Mouse (Mus musculus) hindbrain, postnatal 0 days (tissue): Measurements from ENCODE around the gene Acox1. TPM values are rescaled to one million over a fixed set of nuclear protein-coding genes. Genes with fewer than 3 reads are reported as not detected.

Experiments used
- ATAC-seq: fragments of 200-750 bp; cut with Nextera tagmentation; 2 replicates; pipeline ENCODE4 v1.8.0; 2017; ENCODE audit warnings: mild to moderate bottlenecking, moderate TSS enrichment, moderate library complexity
- DNase-seq: peaks from one replicate; pipeline ENCODE4 v3.0.0-alpha.2; 2015; ENCODE audit warnings: low spot score
- H3K27ac ChIP-seq: fragments of 300-500 bp; sonication (generic); 2 replicates; pipeline ENCODE4 v1.5.1; 2014; ENCODE audit warnings: mild to moderate bottlenecking
- H3K27me3 ChIP-seq: fragments of 300-500 bp; sonication (generic); 2 replicates; pipeline ENCODE4 v1.6.1; 2014; ENCODE audit warnings: low read length, mixed read lengths; ENCODE audit not compliant: insufficient read depth
- H3K36me3 ChIP-seq: fragments of 300-500 bp; sonication (generic); 2 replicates; pipeline ENCODE4 v1.6.1; 2014; ENCODE audit warnings: low read length, mixed read lengths; ENCODE audit not compliant: insufficient read depth
- H3K4me1 ChIP-seq: fragments of 300-500 bp; sonication (generic); 2 replicates; pipeline ENCODE4 v1.6.1; 2014; ENCODE audit warnings: antibody characterized with exemption, low read length, mixed read lengths; ENCODE audit not compliant: insufficient read depth
- H3K4me2 ChIP-seq: fragments of 300-500 bp; sonication (generic); 2 replicates; pipeline ENCODE4 v1.6.1; 2014; ENCODE audit warnings: low read depth, mild to moderate bottlenecking, low read length, moderate library complexity, mixed read lengths
- H3K4me3 ChIP-seq: fragments of 300-500 bp; sonication (generic); 2 replicates; pipeline ENCODE4 v1.5.1; 2014; ENCODE audit warnings: low read length
- H3K9ac ChIP-seq: fragments of 300-500 bp; sonication (generic); replicated peaks from 2 replicates; pipeline ENCODE4 v1.6.1; 2014; ENCODE audit warnings: mild to moderate bottlenecking, low read length, moderate library complexity, mixed read lengths
- H3K9me3 ChIP-seq: fragments of 300-500 bp; sonication (generic); 2 replicates; pipeline ENCODE4 v1.6.1; 2016; ENCODE audit warnings: low read length, mixed read lengths
- CTCF ChIP-seq: IDR thresholded peaks from 2 replicates; pipeline ENCODE4 v1.5.1; 2016; ENCODE audit warnings: antibody characterized with exemption, control low read depth, low read depth
- WGBS: fragments of 180-500 bp; shearing (Covaris S2); extraction: QIAGEN DNeasy Blood & Tissue Kit; methylation state at CpG from one replicate; pipeline ENCODE4 v1.1.7; 2014; 5-methylcytosine and 5-hydroxymethylcytosine counted together
- polyA plus RNA-seq: library from polyadenylated mRNA; unstranded; fragments of >200 nt; fragmentation: Nextera tagmentation; extraction: Ambion mirVana; gene quantifications from 2 replicates; pipeline ENCODE4 v1.2.1, GENCODE M21; 2015
- total RNA-seq: library from RNA; depleted of rRNA; stranded (reverse); fragments of >200 nt; gene quantifications from 2 replicates; pipeline ENCODE4 v1.2.3, GENCODE M21; 2014

Gene Acox1
- total and polyA plus RNA-seq, 2 experiments from 2014 or later, result 65.0 to 112 TPM

GRCm38 (mm10) chr11:116215181-116215580, 16.3 kb upstream of the Acox1 start:
- 81% methylated on average over 7 of the region's 7 CpGs for WGBS

GRCm38 (mm10) chr11:116213877-116214510, 15.1 kb upstream of the Acox1 start:
- DNase-seq, result no peak
- 93% methylated on average over 13 of the region's 13 CpGs for WGBS

More at GRCm38 (mm10) chr11:116215181-116215580, 16.3 kb upstream of the Acox1 start:
- ATAC-seq, result no peak
- H3K27ac ChIP-seq, result no peak overlapping the region
- peak; percentile 31 for DNase-seq
- peaks cover 5% of the 10 kb centered on the region; the same call in 1 of the 2 replicates for H3K4me1 ChIP-seq
- peak; percentile 60 for TF ChIP-seq CTCF
- H3K27me3 ChIP-seq, result no peaks in the 10 kb centered on the region
- no peak overlapping the region for H3K4me2 ChIP-seq
- H3K4me3 ChIP-seq, result no peak overlapping the region
- no peaks in the 10 kb centered on the region for H3K9me3 ChIP-seq
- H3K9ac ChIP-seq, result no peak overlapping the region
- H3K36me3 ChIP-seq, result no peaks in the 10 kb centered on the region

GRCm38 (mm10) chr11:116212847-116213246, 14.0 kb upstream of the Acox1 start:
- DNase-seq (no peak), ATAC-seq (no peak)
- Histone ChIP-seq H3K4me2 (no peak overlapping the region), H3K9ac (no peak overlapping the region), H3K27me3 (no peaks in the 10 kb centered on the region), H3K27ac (no peak overlapping the region), H3K4me1 (no peaks in the 10 kb centered on the region), H3K4me3 (no peak overlapping the region), H3K9me3 (no peaks in the 10 kb centered on the region), H3K36me3 (no peaks in the 10 kb centered on the region)
- no peak for TF ChIP-seq CTCF
- 92% methylated on average over 6 of the region's 6 CpGs for WGBS

More at GRCm38 (mm10) chr11:116213877-116214510, 15.1 kb upstream of the Acox1 start:
- H3K9me3 ChIP-seq, result no peaks in the 10 kb centered on the region
- no peak overlapping the region for H3K27ac ChIP-seq
- H3K36me3 ChIP-seq, result no peaks in the 10 kb centered on the region
- no peak for TF ChIP-seq CTCF
- H3K4me3 ChIP-seq, result no peak overlapping the region
- no peak for ATAC-seq
- no peak overlapping the region for H3K9ac ChIP-seq
- no peaks in the 10 kb centered on the region for H3K27me3 ChIP-seq
- H3K4me1 ChIP-seq, result no peaks in the 10 kb centered on the region
- no peak overlapping the region for H3K4me2 ChIP-seq

- Histone ChIP-seq H3K9ac (no peak overlapping the region), H3K9me3 (no peaks in the 10 kb centered on the region), H3K27ac (no peak overlapping the region), H3K4me1 (no peaks in the 10 kb centered on the region), H3K36me3 (peaks cover 6% of the 10 kb centered on the region; the same call in 1 of the 2 replicates), H3K4me3 (no peak overlapping the region), H3K4me2 (no peak overlapping the region), H3K27me3 (no peaks in the 10 kb centered on the region)
- TF ChIP-seq CTCF, result no peak
- DNase-seq (no peak), ATAC-seq (no peak)
- 80% methylated on average over 5 of the region's 5 CpGs for WGBS
These were observed 11.9 kb upstream of the Acox1 start for GRCm38 (mm10) chr11:116210696-116211095.

- no peak for TF ChIP-seq CTCF
- no peak for ATAC-seq
- Histone ChIP-seq H3K27me3 (no peaks in the 10 kb centered on the region), H3K4me3 (no peak overlapping the region), H3K9ac (no peak overlapping the region), H3K36me3 (peaks cover 6% of the 10 kb centered on the region; the same call in 1 of the 2 replicates), H3K4me1 (no peaks in the 10 kb centered on the region), H3K4me2 (no peak overlapping the region), H3K9me3 (no peaks in the 10 kb centered on the region), H3K27ac (no peak overlapping the region)
- 78% methylated on average over 8 of the region's 8 CpGs for WGBS
- no peak for DNase-seq
These were observed 10.4 kb upstream of the Acox1 start for GRCm38 (mm10) chr11:116209257-116209656.

- ATAC-seq, result no peak
- Histone ChIP-seq H3K4me3 (no peak overlapping the region), H3K27me3 (no peaks in the 10 kb centered on the region), H3K36me3 (peaks cover 6% of the 10 kb centered on the region; the same call in 1 of the 2 replicates), H3K27ac (no peak overlapping the region), H3K9me3 (no peaks in the 10 kb centered on the region), H3K4me2 (no peak overlapping the region), H3K4me1 (no peaks in the 10 kb centered on the region), H3K9ac (no peak overlapping the region)
- DNase-seq, result no peak
- 90% methylated on average over 3 of the region's 3 CpGs for WGBS
- TF ChIP-seq CTCF, result no peak
These were observed 9.8 kb upstream of the Acox1 start for GRCm38 (mm10) chr11:116208660-116209059.

- H3K27ac ChIP-seq, result no peak overlapping the region
- no peak for ATAC-seq
- H3K4me3 ChIP-seq, result no peak overlapping the region
- no peak overlapping the region for H3K4me2 ChIP-seq
- no peaks in the 10 kb centered on the region for H3K27me3 ChIP-seq
- no peaks in the 10 kb centered on the region for H3K4me1 ChIP-seq
- no peaks in the 10 kb centered on the region for H3K9me3 ChIP-seq
- TF ChIP-seq CTCF, result no peak
- no peak for DNase-seq
- WGBS, result 67% methylated on average over 4 of the region's 4 CpGs
- H3K9ac ChIP-seq, result no peak overlapping the region
- H3K36me3 ChIP-seq, result peaks cover 6% of the 10 kb centered on the region; the same call in 1 of the 2 replicates
These were observed 7.8 kb upstream of the Acox1 start for GRCm38 (mm10) chr11:116206678-116207077.
